Mouse (Mus musculus): Measurements from ENCODE around the gene Fbxw11.

GRCm38 (mm10) chr11:32651723-32652122, 9.2 kb downstream of the Fbxw11 start:
- TF ChIP-seq POLR2A (IDR thresholded peaks at IDR 0.05; ENCODE audit: control insufficient read depth, low read depth, low read length) (no peak), CTCF (IDR thresholded peaks at IDR 0.05; ENCODE audit: control insufficient read depth, insufficient read depth, insufficient replicate concordance, low read depth, low read length) (no peak)
